ENCODE assay signal across 8 mouse cellular contexts in genomic region chr2:35679812-35680672, GRCm38 (mm10).
DNase-seq lines count a peak whose midpoint lies in the region; ATAC-seq and TF ChIP-seq lines count a peak whose summit lies in the region.

No protein-coding gene starts in this region.

- no peak for TF ChIP-seq CTCF in layer of hippocampus, adult 2 months (conservative IDR thresholded peaks at IDR 0.05)
- no peak for TF ChIP-seq CTCF in bone marrow macrophage, adult 2 months (IDR thresholded peaks at IDR 0.05; ENCODE audit: low read depth, low read length)

- peak; percentile 7; the same call in 1 of the 2 replicates for ATAC-seq in heart, embryonic 16.5 days (replicated peaks; ENCODE audit: extremely low read depth, insufficient read depth, low FRiP score)
- ATAC-seq in limb, embryonic 12.5 days (ENCODE audit: insufficient number of reproducible peaks, insufficient read depth, low FRiP score, low TSS enrichment, low read depth): no peak
- no peak for ATAC-seq in midbrain, embryonic 15.5 days (replicated peaks)

- no peak for TF ChIP-seq POLR2A in bone marrow macrophage, adult 2 months (IDR thresholded peaks at IDR 0.05; ENCODE audit: borderline replicate concordance, low read depth, low read length)

- H3K4me1 ChIP-seq in bone marrow macrophage, adult 2 months (ENCODE audit: control insufficient read depth, insufficient read depth, low read length): peaks cover 46% of the 10 kb centered on the region
- H3K4me1 ChIP-seq in heart, embryonic 16.5 days (ENCODE audit: control insufficient read depth, insufficient read depth, low read length): peaks cover 98% of the 10 kb centered on the region
- peaks cover 92% of the 10 kb centered on the region for H3K4me1 ChIP-seq in limb, embryonic 12.5 days (replicated peaks)
- peaks cover 95% of the 10 kb centered on the region for H3K4me1 ChIP-seq in midbrain, embryonic 15.5 days

- no peaks in the 10 kb centered on the region for H3K36me3 ChIP-seq in heart, embryonic 16.5 days (ENCODE audit: control insufficient read depth, insufficient read depth)
- 0 out of 2 replicates have a peak, but pooled peaks cover 7% of the 10 kb centered on the region for H3K36me3 ChIP-seq in limb, embryonic 12.5 days
- no peaks in the 10 kb centered on the region for H3K36me3 ChIP-seq in midbrain, embryonic 15.5 days (replicated peaks)

- H3K27me3 ChIP-seq in heart, embryonic 16.5 days (ENCODE audit: control insufficient read depth, insufficient read depth, low read length): no peaks in the 10 kb centered on the region
- H3K27me3 ChIP-seq in limb, embryonic 12.5 days: no peaks in the 10 kb centered on the region
- no peaks in the 10 kb centered on the region for H3K27me3 ChIP-seq in midbrain, embryonic 15.5 days (replicated peaks)

- no peak overlapping the region for H3K4me3 ChIP-seq in layer of hippocampus, adult 2 months
- H3K4me3 ChIP-seq in bone marrow macrophage, adult 2 months (ENCODE audit: insufficient read depth, low read length): no peak overlapping the region; the same call in 1 of the 2 replicates
- H3K4me3 ChIP-seq in heart, embryonic 16.5 days (ENCODE audit: low read length): no peak overlapping the region
- H3K4me3 ChIP-seq in limb, embryonic 12.5 days (replicated peaks): no peak overlapping the region
- no peak overlapping the region for H3K4me3 ChIP-seq in midbrain, embryonic 15.5 days

- no peaks in the 10 kb centered on the region for H3K9me3 ChIP-seq in heart, embryonic 16.5 days (replicated peaks; ENCODE audit: control insufficient read depth, low read length)
- H3K9me3 ChIP-seq in limb, embryonic 12.5 days: no peaks in the 10 kb centered on the region
- no peaks in the 10 kb centered on the region for H3K9me3 ChIP-seq in midbrain, embryonic 15.5 days

- peak overlapping the region; percentile 58; the same call in 1 of the 2 replicates for H3K27ac ChIP-seq in layer of hippocampus, adult 2 months
- H3K27ac ChIP-seq in bone marrow macrophage, adult 2 months (ENCODE audit: insufficient read depth, low read depth, low read length): peak overlapping the region; percentile 27
- peak overlapping the region; percentile 89 for H3K27ac ChIP-seq in heart, embryonic 16.5 days (ENCODE audit: low read length)
- peak overlapping the region; percentile 56; the same call in 1 of the 2 replicates for H3K27ac ChIP-seq in limb, embryonic 12.5 days
- 0 out of 2 replicates have a peak overlapping the region, but pooled peaks have one; percentile 14 for H3K27ac ChIP-seq in midbrain, embryonic 15.5 days

- WGBS in heart, embryonic 16.5 days: 33% methylated on average over 10 of the region's 10 CpGs
- 40% methylated on average over 10 of the region's 10 CpGs for WGBS in limb, embryonic 12.5 days
- 24% methylated on average over 10 of the region's 10 CpGs for WGBS in midbrain, embryonic 15.5 days

- H3K4me2 ChIP-seq in heart, embryonic 16.5 days (ENCODE audit: low read depth, low read length): peak overlapping the region; percentile 21; the same call in 1 of the 2 replicates
- H3K4me2 ChIP-seq in limb, embryonic 12.5 days: no peak overlapping the region
- no peak overlapping the region for H3K4me2 ChIP-seq in midbrain, embryonic 15.5 days

- DNase-seq in layer of hippocampus, adult 2 months (ENCODE audit: low spot score in 2 of 2): no peak
- DNase-seq in layer of hippocampus, postnatal 25 days (ENCODE audit: extremely low spot score in 1 of 2, low spot score in 1 of 2): no peak
- DNase-seq in layer of hippocampus, postnatal 36 days: no peak
- no peak for DNase-seq in ovary, postnatal 36 days (ENCODE audit: low spot score)

- peak overlapping the region; percentile 57 for H3K9ac ChIP-seq in heart, embryonic 16.5 days (ENCODE audit: low read length)
- H3K9ac ChIP-seq in limb, embryonic 12.5 days (replicated peaks): no peak overlapping the region
- no peak overlapping the region for H3K9ac ChIP-seq in midbrain, embryonic 15.5 days

Comparison
In these comparisons a context has a peak if more than half of its experiments do, and no peak if none do; other contexts are left out.
1. H3K27ac ChIP-seq: peak in every context shown above with its lines; median percentile 89 in heart, embryonic 16.5 days; 58 in layer of hippocampus, adult 2 months; 56 in limb, embryonic 12.5 days; 27 in bone marrow macrophage, adult 2 months; 14 in midbrain, embryonic 15.5 days.